Mouse (Mus musculus) brown adipose tissue, adult 24 weeks (tissue): ENCODE data around the gene Meis2. TPM values are rescaled to one million over a fixed set of nuclear protein-coding genes. Genes with fewer than 3 reads are reported as not detected.

ENCODE experiments used
- H3K27ac ChIP-seq: fragments of 200-500 bp; replicated peaks from 2 replicates; pipeline ENCODE4 v1.5.1; 2012; ENCODE audit warnings: low read depth, mild to moderate bottlenecking, low read length
- H3K4me1 ChIP-seq: fragments of 200-500 bp; 2 replicates; pipeline ENCODE4 v1.6.1; 2012; ENCODE audit warnings: low read length, mixed read lengths; ENCODE audit not compliant: control insufficient read depth, insufficient read depth, insufficient read length
- H3K4me3 ChIP-seq: fragments of 200-500 bp; 2 replicates; pipeline ENCODE4 v1.5.1; 2012; ENCODE audit warnings: low read depth, mild to moderate bottlenecking, low read length, moderate library complexity; ENCODE audit not compliant: insufficient read depth
- polyA plus RNA-seq: library from polyadenylated mRNA; stranded (reverse); fragments of >200 nt; gene quantifications from 2 replicates; pipeline ENCODE4 v1.2.4, GENCODE M21; 2012; ENCODE audit not compliant: missing spikeins, insufficient read depth, insufficient read length

The Meis2 gene
- polyA plus RNA-seq, 1 experiment: 14.6 TPM

GRCm38 (mm10) chr2:115971296-115971805 is 94.3 kb downstream of the Meis2 start:
- Histone ChIP-seq H3K27ac (no peak overlapping the region), H3K4me3 (no peak overlapping the region), H3K4me1 (no peaks in the 10 kb centered on the region; the same call in 1 of the 2 replicates)

- H3K27ac ChIP-seq: no peak overlapping the region
- no peaks in the 10 kb centered on the region; the same call in 1 of the 2 replicates for H3K4me1 ChIP-seq
- H3K4me3 ChIP-seq: no peak overlapping the region
Observed at GRCm38 (mm10) chr2:115970091-115970820, 95.4 kb downstream of the Meis2 start.

- Histone ChIP-seq H3K4me3 (no peak overlapping the region), H3K4me1 (no peaks in the 10 kb centered on the region; the same call in 1 of the 2 replicates), H3K27ac (no peak overlapping the region)
Observed at GRCm38 (mm10) chr2:115969201-115969600, 96.4 kb downstream of the Meis2 start.

GRCm38 (mm10) chr2:115964911-115965310 is 100.7 kb downstream of the Meis2 start:
- H3K4me3 ChIP-seq: no peak overlapping the region
- no peaks in the 10 kb centered on the region; the same call in 1 of the 2 replicates for H3K4me1 ChIP-seq
- no peak overlapping the region for H3K27ac ChIP-seq

GRCm38 (mm10) chr2:115963293-115963835 is 102.3 kb downstream of the Meis2 start:
- H3K27ac ChIP-seq: no peak overlapping the region
- no peaks in the 10 kb centered on the region for H3K4me1 ChIP-seq
- H3K4me3 ChIP-seq: no peak overlapping the region

GRCm38 (mm10) chr2:115962728-115963127 is 102.9 kb downstream of the Meis2 start:
- H3K4me1 ChIP-seq: no peaks in the 10 kb centered on the region
- H3K27ac ChIP-seq: no peak overlapping the region
- H3K4me3 ChIP-seq: no peak overlapping the region

GRCm38 (mm10) chr2:115962113-115962512 is 103.5 kb downstream of the Meis2 start:
- Histone ChIP-seq H3K4me3 (no peak overlapping the region), H3K27ac (no peak overlapping the region), H3K4me1 (no peaks in the 10 kb centered on the region)

- no peak overlapping the region for H3K4me3 ChIP-seq
- H3K27ac ChIP-seq: no peak overlapping the region
- no peaks in the 10 kb centered on the region for H3K4me1 ChIP-seq
Observed at GRCm38 (mm10) chr2:115960615-115961014, 105.0 kb downstream of the Meis2 start.

- Histone ChIP-seq H3K4me1 (no peaks in the 10 kb centered on the region), H3K4me3 (no peak overlapping the region), H3K27ac (no peak overlapping the region)
Observed at GRCm38 (mm10) chr2:115956786-115957185, 108.9 kb downstream of the Meis2 start.

- H3K27ac ChIP-seq: no peak overlapping the region
- H3K4me1 ChIP-seq: no peaks in the 10 kb centered on the region
- no peak overlapping the region for H3K4me3 ChIP-seq
Observed at GRCm38 (mm10) chr2:115950645-115951044, 115.0 kb downstream of the Meis2 start.

- Histone ChIP-seq H3K4me1 (no peaks in the 10 kb centered on the region), H3K4me3 (no peak overlapping the region), H3K27ac (no peak overlapping the region)
Observed at GRCm38 (mm10) chr2:115948630-115949426, 116.8 kb downstream of the Meis2 start.

- H3K4me1 ChIP-seq: no peaks in the 10 kb centered on the region
- no peak overlapping the region for H3K27ac ChIP-seq
- H3K4me3 ChIP-seq: no peak overlapping the region
Observed at GRCm38 (mm10) chr2:115947714-115948226, 117.9 kb downstream of the Meis2 start.

GRCm38 (mm10) chr2:115943044-115943443 is 122.6 kb downstream of the Meis2 start:
- Histone ChIP-seq H3K4me1 (no peaks in the 10 kb centered on the region), H3K4me3 (no peak overlapping the region), H3K27ac (no peak overlapping the region)

GRCm38 (mm10) chr2:115939849-115940248 is 125.8 kb downstream of the Meis2 start:
- no peaks in the 10 kb centered on the region for H3K4me1 ChIP-seq
- no peak overlapping the region for H3K27ac ChIP-seq
- H3K4me3 ChIP-seq: no peak overlapping the region

- Histone ChIP-seq H3K4me1 (no peaks in the 10 kb centered on the region), H3K27ac (0 out of 2 replicates have a peak overlapping the region, but pooled peaks have one; percentile 46), H3K4me3 (no peak overlapping the region)
Observed at GRCm38 (mm10) chr2:115938926-115939563, 126.6 kb downstream of the Meis2 start.
